Mouse (Mus musculus) frontal cortex, adult (tissue): ENCODE data around the gene Psd.

Source experiments
- ATAC-seq: cut with Nextera tagmentation; 2 replicates; pipeline ENCODE4 v1.9.2; 2017; ENCODE audit warnings: mild to moderate bottlenecking, moderate library complexity, mixed read lengths; ENCODE audit not compliant: low TSS enrichment

Psd gene

DNA sequence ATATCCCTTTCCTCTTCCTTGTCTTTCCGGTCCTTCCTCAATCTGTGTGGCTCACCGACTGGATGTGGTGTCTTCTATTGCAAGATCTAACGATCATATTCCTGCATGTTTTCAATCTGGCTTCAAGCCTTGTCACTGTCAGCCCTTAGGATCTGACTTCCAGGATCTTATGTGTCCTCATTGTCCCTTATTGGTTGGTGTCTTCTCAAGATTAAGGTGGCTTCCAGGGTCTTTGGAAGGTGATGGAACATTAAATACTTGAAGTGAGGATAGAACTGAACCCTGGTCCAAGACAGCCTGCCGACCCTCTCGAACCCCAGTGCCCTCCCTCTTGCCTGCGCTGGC, 12.0 kb upstream of the Psd start:
- ATAC-seq: peak; percentile 6

DNA sequence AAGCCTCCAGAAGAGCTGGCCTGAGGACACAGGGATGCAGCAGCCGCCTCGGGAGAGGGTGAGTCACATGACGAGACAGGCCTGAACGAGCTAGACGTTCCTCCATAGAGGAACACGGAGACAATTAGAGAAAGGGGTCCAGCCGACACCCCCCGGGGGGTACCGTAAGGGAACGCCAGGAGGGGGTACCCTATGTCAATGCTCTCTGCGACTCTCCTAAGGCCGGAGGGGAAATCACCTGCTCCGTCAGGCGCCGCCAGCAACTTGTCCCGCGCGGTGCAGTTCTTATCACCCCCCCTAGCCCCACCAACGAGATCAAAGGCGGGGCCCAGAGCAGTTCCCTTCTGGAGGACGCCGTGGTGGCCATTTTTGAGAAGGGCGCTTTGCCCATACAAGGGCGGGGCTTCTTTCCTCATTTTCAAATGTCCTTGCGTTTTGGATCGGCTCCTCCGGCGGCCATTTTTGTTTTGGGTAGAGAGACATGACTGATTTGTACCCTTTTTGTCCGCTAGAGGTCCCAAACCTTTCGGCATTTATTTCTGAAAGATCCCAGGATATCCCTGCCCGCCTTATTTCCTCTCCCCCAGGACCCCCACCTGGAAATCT, 11.5 kb upstream of the Psd start, which contains the start of gene Cuedc2:
TSS of gene Cuedc2 (minus strand) at position 372 of the 606 bp plus-strand sequence.
- peak; percentile 66 for ATAC-seq

DNA sequence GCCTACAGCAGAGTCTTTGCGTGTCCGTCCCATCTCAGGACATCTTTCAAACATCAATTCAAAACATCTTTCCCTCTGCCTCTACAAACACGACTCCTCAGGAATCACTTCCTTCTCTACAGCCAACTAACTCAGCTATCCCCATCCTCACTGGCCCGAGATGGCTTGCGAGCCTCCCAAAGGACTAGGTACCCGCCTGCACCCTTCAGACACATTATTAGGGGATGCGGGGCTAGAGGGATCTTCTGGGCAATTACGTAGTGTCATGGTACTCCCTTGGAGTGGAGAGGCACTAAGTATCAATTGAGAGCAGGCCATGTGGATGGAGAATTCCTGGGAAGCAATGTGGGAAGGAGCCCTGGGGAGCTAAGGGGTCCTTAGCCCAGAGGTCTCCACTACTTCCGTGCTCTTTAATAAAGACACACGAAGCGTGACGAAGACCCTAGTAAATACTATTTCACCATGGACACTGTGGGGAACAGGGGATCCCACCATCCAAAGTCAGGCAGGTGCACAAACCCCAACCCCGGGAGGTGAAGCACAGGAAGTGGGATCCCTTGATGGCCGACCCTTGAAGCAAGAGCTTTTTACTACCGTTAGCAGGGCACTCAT, 10.9 kb upstream of the Psd start:
- ATAC-seq: no peak

DNA sequence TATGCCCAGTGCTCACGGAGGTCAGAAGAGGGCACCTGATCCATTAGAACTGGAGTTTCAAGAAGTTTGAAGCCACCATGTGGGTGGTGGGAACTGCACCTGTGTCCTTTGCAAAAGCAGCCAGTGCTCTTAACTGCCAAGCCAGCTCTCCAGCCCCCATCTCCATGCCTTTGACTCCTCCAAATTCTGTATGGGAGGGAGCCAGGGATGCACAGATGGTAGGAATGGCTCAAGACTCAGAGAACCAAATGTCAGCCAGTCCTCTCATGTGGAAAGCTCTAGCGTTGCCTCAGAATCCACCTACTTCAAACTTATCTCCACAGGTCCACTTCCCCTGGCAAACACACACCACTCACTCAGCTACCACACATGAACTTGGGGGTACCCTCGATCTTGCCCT, 7.0 kb upstream of the Psd start:
- ATAC-seq: no peak

DNA sequence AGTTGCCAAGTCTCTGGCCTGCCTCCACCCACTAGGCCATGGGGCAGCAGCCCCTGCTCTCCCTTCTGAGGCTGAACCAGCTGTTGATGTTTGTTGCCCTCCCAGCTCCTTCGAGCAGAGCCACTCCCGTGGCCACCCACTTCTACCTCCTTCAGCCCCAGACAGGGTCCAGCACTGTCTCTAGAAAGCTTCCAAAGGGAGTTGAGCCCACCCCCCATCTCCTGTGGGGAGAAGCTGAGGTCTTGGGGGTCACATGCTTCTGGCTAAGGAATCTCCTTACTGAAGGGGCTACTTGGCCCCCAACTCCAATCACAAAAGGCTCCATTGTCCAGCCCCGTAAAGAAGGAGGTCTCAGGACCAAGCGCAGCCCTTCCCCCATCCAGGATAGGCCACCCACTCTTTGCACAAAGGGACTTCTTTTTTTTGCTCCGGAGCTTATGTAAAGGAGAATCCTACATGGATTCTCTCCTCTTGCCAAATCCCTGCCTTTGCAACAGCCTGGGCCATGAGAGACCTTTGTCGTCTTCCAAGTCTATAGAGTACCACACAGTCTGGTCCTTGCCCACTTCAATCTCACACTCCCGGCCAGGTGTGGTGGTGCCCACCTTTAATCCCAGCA, 5.9 kb upstream of the Psd start:
- ATAC-seq: 0 out of 2 replicates have a peak, but pooled peaks have one; percentile 5

DNA sequence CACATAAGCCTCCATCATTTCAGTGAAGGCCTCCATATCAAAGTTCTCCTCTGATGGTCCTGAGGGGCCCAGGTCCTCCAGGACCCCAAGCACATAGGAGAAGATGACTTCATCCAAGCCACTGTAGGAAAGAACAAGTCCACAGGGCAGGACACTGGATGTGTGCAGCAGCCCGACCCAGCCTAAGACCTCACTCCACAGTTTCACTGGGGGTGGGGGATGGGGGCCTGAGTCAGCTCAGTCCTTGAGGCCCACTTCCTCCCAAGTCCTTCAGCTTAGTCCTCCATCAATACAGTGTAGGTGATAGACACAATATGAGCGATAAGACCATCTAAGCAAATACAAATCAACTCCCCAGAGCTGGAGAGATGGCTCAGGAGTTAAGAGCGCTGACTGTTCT, 5.0 kb upstream of the Psd start:
- no peak for ATAC-seq

DNA sequence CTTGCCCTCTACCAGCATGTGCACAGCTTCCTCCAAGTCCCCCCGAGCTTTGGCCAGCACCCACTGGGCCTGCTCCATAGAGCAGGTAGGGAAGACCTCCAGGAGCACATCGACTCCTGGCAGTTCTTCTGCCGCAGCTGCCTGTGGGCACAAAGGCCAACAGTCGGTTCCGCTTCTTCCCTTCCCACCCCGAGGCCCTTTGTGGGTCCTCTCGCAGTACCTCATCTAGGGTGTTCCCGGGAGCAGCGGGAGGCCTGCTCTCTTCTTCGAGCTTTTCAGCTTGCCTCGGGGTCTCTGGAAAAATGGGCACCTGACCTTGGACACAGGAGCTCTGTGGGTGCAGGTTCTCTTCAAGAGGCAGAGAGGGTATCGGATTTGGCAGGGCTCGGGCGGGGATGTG, 4.4 kb upstream of the Psd start:
- no peak for ATAC-seq

DNA sequence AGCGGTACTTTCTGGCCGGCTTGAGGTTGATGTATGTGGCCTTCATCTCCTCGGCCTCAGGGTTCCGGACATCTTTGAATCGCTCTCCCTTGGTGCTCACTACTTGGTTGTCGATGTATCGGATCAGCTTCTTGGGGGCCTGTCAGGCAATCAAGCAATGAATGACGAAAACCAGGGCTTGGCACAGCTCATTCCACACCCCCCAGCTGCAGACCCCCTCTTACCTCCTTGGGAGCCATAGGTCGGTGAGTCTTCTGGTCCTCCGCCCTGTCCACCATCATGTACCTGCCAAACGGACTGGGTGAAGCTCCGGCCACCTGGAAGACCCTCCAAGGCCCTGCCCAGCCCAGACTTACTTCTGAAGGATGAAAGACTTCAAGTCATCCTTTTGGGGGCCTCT, 3.7 kb upstream of the Psd start:
- no peak for ATAC-seq

DNA sequence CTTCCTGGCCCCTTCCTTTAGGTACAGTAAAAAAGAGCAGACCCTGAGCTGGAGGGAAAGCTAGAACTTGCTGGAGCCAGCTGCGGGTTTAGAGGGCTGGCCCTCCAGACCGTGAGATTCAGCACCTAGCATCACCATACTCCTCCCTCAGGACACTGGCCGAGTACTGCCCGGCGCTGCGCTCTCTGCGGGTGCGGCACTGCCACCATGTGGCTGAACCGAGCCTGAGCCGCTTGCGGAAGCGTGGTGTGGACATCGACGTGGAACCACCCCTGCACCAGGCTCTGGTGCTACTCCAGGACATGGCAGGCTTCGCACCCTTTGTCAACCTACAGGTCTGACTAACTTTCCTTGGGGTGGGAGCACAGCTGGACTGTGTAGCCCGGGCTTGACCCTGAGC, 3.0 kb upstream of the Psd start:
- ATAC-seq: peak; percentile 35

DNA sequence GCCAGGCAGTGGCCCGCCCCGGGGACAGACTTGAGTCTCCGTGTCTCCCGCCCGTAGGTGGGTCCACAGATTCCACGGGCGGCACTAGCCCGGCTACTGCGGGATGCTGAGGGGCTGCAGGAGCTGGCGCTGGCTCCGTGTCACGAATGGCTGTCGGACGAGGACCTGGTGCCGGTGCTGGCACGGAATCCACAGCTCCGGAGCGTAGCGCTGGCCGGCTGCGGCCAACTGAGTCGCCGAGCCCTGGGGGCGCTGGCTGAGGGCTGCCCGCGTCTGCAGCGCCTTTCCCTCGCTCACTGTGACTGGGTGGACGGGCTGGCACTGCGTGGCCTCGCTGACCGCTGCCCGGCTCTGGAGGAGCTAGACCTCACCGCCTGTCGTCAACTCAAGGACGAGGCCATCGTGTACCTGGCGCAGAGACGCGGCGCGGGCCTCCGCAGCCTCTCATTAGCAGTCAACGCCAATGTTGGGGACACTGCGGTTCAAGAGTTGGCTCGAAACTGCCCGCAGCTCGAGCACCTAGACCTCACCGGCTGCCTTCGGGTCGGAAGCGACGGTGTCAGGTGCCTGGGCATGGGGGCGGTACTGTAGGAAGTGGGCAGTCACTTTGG, 2.2 kb upstream of the Psd start:
- no peak for ATAC-seq

DNA sequence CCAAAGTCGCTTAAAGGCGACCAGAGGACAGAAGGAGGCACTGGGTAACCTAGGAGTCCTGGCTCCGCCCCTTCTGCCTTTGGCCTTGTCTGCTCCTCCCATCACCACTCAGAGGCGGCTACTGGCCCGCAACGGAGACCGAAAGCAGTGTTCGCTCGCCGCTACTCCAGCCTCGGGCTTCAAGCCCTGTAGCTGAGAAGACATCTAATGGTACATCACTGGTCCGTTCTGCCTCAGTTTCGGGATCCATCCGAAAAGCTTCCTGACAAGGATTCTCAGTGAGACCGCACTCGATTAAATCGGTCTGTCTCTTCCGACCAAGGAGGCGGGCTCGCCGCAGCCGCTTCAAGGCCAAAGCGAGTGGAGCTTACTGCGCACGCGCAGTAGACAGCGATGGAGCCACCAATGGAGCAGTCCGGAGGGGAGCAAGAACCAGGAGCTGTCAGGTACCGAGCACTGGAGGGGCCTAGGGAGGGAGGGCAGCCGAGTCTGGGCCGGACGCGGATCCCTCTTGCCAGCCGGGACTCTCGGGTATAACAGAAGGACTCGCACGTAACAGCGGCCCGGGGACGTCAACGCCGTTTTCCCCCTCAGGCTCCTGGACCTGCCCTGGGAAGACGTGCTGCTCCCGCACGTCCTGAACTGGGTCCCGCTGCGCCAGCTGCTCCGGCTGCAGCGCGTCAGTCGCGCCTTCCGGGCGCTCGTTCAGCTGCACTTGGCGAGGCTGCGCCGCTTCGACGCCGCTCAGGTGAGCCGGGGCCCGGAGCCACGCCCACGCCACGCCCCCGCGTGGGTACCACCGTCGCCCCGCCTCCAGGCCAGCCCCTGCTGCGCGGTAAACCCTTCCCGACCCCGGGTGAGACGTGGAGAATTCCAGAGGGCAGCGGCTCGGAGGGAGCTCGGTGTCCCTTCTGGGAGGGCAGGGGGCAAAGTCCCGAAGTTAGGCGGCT, 1.4 kb upstream of the Psd start, which contains the start of gene Fbxl15:
TSS of gene Fbxl15 (plus strand) at position 104 of the 950 bp plus-strand sequence.
- ATAC-seq: peak; percentile 58

DNA sequence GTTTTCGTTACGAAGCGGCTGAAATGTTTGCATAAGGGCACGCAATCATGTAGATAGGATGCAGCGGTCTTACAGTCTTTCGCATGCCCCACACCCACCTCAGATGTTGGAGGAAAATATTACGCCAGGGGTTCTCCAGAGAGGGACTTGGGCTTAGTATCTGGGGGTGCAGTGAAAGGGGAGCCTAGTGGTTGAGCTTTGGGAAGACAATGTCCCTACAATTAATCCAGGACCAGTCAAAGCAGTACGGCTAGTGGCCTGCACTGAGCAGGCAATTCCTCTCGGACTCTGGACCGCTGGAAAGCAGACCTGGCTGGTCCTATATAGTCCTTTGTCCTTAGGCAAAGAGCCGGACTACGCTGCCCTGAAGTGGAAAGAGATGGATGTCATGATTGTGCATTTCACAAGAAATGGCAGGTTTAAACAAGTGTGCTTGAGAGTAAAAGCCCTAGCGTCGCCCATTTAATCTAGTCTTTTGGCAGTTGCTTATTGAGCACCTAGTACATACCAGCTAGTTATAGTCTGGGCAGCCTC, 642 bp upstream of the Psd start:
- no peak for ATAC-seq

DNA sequence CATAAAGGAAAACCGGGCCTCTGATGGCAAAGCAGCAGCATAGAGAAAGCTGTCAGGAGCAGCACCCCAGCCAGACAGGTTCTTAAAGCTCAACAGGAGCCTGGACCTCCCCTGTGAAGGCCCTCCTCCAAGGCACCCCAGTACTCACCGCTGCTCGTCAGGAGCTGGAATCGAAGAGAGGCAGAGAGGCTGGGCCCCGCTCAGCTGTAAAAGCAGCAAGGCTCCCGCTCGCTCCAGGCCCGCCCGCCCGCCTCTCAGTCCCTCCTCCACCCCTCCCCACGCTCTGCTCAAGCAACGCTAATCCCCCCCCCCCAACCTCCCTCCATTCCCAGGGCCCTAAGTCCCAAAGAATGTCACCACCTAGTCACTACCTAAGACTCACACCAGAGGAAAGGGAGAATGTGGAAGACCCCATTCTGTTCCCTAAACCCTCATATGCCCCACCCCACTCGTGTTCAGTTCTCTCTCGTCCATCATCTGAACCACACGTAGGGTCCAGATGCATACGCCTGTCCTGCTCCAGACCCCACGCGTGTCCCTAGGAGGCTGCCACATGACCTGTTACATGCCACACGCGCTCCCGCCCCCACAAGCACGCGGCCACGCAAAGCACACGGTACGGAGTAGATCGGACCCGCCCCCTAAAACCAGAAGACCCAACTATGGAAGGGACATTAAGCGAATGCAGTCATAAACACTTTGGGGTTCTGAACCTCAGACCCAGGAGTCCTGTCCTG, 769 bp downstream of the Psd start:
- no peak for ATAC-seq

DNA sequence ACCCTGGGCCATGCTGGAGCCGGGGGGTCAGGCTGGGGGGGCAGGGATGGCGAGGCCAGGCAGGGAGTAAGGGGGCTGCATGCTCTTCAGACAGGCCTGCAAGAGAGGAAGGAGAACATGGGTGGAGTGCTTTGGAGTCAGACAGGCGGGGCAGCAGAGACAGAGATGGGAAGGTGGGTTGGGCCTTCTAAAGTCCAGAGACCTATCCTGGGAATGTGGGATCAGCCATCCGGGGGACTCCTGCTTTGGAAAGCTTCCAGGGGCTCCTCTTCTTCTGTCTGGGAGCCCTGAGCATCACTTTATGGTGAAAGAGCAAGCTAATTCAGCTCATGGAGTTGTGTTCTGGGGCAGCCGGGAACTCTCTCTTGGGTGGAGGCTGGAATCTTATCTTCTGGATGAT, 2.0 kb downstream of the Psd start:
- no peak for ATAC-seq

DNA sequence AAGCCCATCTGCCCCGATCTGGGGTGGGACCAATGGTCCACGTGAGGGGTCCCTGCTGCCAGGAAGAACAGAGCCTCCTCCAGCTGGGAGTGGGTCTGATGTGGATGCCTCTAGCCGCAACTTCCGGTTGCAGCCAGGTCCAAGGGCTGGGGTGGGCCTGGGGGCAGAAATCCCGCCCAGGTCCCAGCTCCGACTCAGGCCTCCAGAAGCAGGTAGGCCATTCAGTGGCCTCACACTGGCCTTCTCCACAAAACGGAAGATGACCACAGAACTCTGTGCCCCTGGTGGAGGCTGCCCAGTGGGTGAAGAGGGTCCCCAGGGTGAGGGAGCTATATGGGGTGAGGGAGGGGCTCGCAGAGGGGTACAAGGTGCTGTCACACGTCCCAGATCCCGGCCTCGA, 2.6 kb downstream of the Psd start:
- no peak for ATAC-seq

DNA sequence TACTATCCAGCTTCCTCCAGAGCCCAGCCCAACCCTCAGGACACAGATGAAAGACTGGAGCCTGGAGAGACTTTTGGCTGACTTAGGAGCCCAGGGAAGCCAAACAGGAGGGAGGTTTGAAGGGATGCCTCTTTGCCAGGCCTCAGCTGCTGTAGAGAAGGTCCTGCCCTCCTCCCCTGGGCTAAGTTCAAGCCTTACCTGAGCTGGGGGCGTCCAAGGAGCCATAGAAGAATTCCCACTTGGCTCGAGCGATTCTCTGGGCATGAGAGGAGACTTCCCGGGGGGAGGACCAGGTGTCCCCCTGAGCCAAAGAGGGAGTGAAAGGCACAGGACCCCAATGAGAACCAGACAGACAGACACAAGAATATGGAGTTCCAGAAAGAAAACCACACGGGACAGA, 3.2 kb downstream of the Psd start:
- ATAC-seq: no peak

DNA sequence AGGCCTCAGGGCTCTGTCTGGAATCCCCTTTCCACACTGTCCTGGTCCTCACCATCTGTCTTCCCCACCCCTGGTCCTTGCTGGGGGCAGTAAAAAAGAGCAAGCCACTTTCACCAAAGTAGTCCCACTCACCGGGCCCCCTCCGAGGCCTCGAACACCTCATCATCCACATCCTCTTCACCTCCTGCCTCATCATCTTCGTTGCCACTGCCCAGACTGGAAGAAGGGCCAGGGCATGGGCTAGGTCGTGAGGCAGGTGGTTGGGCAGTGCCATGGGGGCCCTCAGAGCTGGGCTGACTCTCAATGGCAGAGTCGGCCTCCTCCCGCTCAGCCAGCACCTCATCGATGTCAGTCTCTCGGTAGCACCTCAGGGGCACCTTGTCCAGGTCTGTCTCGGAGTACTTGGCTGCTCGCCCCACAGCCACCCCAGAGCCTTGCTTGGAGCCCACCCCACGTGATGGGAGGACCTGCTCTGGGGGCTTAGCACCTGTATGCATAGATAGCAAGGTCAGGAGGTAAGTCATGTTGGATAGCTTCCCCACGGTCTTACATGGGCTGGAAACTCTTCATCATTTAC, 3.9 kb downstream of the Psd start:
- no peak for ATAC-seq

DNA sequence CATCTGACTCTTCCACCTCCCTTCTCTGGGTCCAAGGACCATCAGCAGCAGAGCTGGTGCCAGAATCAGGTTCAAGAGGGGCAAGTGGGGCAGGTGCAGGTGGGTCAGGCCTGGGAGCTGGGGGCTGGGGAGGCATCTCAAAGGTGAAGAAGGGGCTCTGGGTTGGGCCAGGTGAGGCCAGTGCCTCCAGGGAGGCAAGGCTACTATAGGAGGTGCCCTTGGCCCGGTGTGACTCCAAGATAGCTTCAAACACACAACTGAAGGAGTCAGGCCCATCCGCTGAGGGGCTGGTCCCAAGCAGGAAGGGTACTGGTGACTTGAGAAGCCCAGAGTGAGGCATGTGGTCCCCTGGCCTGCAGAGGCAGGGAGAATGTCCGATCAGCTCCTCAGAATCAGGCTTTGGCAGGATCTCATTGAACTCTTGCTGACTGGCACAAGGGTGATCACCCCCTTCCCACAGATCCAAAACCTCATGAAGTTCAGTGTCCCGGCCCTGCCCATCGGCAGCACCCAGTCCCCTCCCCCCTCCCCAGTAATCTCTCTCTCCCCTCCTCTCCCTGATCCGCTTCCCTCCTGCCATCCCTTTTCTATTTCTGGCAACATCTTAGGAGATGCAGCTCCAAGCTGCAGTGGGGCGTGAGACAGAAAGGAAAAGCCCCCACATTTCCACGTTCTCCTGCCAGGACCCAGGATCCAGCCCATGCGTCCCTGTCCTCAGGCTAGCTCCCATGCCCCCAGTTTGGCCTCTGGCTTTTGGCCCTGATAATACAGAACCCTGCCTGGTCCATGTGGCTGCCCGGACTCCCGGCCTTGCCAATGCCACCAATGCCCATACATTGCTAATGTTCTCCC, 4.6 kb downstream of the Psd start:
- no peak for ATAC-seq

DNA sequence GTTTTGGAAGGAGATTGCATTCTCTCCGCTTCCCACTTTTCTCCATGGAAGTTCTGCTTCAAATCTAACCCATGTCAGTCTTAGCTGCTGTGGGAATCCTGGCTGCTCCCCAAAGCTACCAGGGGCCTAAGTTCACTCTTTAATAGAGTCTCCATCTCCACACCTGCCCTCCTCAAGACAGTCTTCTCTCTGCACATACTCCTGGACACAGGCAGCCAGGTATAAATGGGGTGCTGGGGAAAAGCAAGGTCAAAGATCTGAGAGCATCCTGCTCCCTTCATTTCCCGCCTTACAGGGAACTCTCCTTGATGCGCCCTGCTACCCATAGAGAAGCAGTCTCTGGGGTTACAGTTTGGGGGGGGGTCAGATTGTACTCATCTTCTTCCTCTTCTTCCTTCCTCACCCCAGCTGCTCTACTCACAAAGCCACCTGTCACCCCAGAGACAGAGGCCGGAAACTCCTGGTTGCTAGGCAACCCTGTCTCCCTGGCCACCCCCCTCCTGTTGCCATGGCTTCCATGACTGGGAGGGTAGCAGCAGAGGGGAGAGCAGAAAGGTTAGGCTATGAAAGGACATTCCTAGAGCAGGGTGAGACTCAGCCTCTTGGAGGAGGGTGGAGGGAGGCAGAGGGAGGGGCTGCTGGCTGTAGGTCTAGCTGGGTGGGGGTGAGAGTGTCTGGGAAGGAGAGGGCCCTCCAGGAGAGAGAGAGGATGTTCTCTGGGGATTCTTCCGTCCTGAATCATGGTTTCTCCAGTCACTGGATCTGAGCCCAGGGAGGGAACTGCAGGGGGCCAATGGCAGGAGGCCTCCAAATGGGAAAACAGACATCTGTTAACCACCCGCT, 5.6 kb downstream of the Psd start:
- no peak for ATAC-seq
